Mouse (Mus musculus): ENCODE data around the gene Anapc16.

The Anapc16 gene

DNA sequence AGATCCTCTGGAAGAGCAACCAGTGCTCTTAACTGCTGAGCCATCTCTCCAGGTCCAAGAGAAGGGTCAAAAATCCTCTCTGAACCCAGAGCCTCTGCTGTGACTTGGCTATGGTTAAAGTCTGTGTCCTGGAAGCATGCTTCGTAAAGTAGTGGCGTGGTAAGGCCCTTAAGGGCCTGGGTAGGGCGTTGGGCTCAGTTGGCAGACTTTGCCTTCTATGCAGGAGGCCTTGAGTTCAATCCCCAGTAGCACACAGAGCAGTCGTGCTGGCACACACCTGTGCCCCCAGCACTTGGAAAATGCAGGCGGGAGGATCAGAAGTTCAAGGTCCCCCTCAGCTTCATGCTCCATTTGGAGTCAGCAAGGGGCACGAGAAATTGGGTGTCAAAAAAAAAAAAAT is 29.9 kb downstream of the Anapc16 start:
- CTCF ChIA-PET = interaction anchor here (0.6 to 0.7 kb wide), 3 partner anchors 31 to 249 kb away, joined by 3 to 14 read pairs (median 4); no protein-coding TSS in a partner anchor

GRCm38 (mm10) chr10:59972534-59972933 is 30.4 kb downstream of the Anapc16 start:
- CTCF ChIA-PET = interaction anchor here (0.6 to 0.7 kb wide), 3 partner anchors 32 to 250 kb away, joined by 3 to 14 read pairs (median 4); no protein-coding TSS in a partner anchor

DNA sequence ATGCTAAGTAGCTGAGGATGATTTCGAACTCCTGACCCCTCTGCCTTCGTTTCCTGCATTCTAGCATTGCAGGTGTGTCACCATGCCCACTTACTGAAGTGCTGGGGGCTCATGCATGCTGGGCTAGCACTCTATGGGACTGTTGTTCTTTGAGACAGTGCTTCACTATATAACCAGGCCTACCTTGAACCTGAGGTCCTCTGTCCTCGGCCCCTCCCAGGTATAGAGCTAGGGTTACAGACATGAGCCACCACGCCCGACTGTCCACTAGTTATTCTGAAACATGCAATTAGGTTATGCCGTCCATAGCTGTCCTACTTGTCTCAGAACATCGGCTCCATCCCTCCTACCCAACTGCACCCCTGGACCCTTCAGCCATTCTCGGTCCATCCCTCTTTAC is 31.1 kb downstream of the Anapc16 start:
- CTCF ChIA-PET = no interaction called here

- CTCF ChIA-PET = interaction anchor here (0.6 to 0.8 kb wide), 2 partner anchors 17 to 76 kb away, joined by 3 read pairs; no protein-coding TSS in a partner anchor
Measured at GRCm38 (mm10) chr10:59970450-59971062, 32.4 kb downstream of the Anapc16 start.

GRCm38 (mm10) chr10:59969821-59970449 is 33.0 kb downstream of the Anapc16 start:
- CTCF ChIA-PET = interaction anchor here (0.6 to 0.7 kb wide), 2 partner anchors 17 to 714 kb away, joined by 3 read pairs; no protein-coding TSS in a partner anchor

DNA sequence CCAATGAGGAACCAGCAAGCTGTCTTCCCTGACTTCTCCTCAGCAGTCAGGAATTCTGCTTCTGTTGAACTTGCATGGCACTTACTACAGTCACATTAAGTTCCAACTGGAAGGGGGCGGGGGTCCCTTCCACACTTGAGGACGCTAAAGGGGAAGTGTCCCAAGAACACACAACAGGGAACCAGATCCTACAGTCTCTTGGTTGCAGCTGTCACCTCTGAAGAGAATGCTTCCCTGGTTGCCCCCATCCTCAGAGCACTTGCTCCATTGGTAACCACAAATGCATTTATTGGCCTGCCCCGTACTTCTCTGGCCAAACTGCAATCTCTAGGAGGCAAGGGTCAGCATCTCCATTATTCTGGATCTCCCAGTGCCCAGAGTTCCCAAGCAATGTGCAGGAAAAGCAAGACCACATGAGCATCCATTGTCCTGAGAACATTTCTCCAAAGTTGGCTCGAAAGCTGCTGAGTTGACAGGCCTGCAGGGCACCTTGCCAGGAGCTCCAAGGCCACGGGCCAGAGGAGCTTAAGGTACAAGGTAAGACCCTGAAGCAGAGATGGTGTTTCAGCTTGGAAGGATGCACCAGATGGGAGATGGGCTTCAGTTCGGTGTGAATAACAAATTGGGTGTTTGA is 35.5 kb downstream of the Anapc16 start:
- CTCF ChIA-PET = interaction anchor here (0.6 kb wide), 1 partner anchor 14 kb away, joined by 16 read pairs; no protein-coding TSS in a partner anchor

GRCm38 (mm10) chr10:59966743-59967142 is 36.2 kb downstream of the Anapc16 start:
- CTCF ChIA-PET = no interaction called here

DNA sequence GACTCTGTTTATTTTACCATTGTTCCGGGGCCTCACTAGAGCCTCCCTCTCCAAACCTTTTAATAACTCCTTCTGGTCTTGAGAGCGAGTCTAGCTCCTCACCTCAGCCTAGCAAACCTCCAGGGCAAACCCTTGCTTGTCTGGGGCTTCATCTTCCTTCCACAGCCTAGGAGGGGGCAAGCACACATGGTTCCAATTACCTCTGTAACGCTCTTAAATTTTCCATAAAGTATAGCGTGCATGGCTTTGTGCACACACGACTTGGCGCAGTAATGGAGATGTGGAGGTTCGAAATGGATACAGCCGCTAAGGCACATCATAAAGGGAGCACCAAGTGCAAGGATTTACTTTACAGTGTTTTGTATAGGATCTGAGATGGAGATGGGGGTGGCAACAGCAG is 37.1 kb downstream of the Anapc16 start:
- CTCF ChIA-PET = interaction anchor here (0.6 kb wide), 1 partner anchor 24 kb away, joined by 3 read pairs; no protein-coding TSS in a partner anchor

DNA sequence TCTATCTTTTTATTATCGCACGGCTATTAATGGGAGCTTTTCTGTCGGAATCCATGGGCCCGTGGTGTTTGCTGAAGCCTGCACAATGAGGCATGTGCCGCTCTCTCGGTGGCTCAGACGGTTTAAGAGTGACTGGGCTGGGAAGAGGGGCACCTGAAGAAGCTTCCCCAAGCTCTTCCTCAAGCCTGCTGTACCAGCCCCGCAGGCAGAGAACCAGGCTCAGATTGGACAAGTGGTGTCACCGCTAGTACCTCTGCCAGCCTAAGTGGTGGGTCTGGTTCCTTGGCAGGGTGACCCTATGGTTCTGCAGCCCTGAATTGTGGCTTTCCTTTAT is 37.6 kb downstream of the Anapc16 start:
- CTCF ChIA-PET = interaction anchor here (0.6 kb wide), 2 partner anchors 18 to 24 kb away, joined by 3 read pairs; no protein-coding TSS in a partner anchor

- CTCF ChIA-PET = interaction anchor here (0.5 to 0.8 kb wide), 4 partner anchors 11 to 795 kb away, joined by 3 to 30 read pairs (median 4); no protein-coding TSS in a partner anchor
Measured at GRCm38 (mm10) chr10:59964504-59965361, 38.2 kb downstream of the Anapc16 start.

GRCm38 (mm10) chr10:59963609-59964008 is 39.3 kb downstream of the Anapc16 start:
- CTCF ChIA-PET = no interaction called here

GRCm38 (mm10) chr10:59959517-59959916 is 43.4 kb downstream of the Anapc16 start:
- CTCF ChIA-PET = interaction anchor here (0.7 to 2.9 kb wide), 2 partner anchors 65 to 821 kb away, joined by 4 to 12 read pairs; no protein-coding TSS in a partner anchor

DNA sequence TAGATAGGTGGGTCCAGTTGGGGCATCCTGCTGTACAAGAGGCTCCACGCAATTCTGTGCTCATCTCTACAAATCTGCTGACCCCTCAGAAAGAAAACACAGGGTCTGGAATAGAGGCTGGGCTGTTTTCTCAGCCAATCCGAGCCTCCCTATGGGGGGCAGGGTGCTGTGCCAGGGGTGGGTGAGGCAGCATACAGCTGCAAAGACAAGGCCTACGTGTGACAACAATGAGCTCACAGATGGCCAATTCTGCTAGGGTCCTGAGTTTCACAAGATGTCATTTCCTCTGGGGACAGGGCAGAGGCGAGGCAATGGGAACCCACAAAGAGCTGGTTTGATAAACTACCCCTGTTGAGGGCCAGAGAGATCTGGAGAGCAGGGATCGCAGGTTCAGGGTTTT is 44.5 kb downstream of the Anapc16 start:
- CTCF ChIA-PET = interaction anchor here (0.6 to 2.9 kb wide), 2 partner anchors 28 to 64 kb away, joined by 3 to 12 read pairs; no protein-coding TSS in a partner anchor

- CTCF ChIA-PET = interaction anchor here (2.9 kb wide), 1 partner anchor 63 kb away, joined by 12 read pairs; no protein-coding TSS in a partner anchor
Measured at GRCm38 (mm10) chr10:59957171-59958149, 45.5 kb downstream of the Anapc16 start.

DNA sequence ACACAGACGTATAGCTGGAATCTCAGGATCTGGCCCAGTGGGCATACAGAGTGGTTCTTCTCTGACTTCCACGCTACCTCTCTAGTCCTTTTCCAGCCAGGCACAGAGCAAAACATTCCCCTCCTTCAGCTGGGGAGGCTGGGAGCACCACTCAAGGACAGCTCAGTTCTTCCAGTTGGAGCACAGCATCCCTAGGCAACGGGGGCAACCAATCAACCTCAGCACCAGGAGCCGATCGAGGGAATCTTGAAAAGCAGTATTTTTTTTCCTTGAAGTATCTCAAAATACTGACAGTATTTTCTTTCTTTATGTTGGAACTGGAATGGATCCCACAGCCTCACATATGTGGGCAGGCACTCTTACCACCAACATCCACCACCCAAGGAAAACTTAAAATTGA is 46.3 kb downstream of the Anapc16 start:
- CTCF ChIA-PET = interaction anchor here (0.6 to 0.7 kb wide), 3 partner anchors 22 to 659 kb away, joined by 3 read pairs; no protein-coding TSS in a partner anchor

GRCm38 (mm10) chr10:59953564-59954039 is 49.3 kb downstream of the Anapc16 start:
- CTCF ChIA-PET = interaction anchor here (0.7 to 1.1 kb wide), 3 partner anchors 14 to 449 kb away, joined by 3 to 16 read pairs (median 10); no protein-coding TSS in a partner anchor

- CTCF ChIA-PET = interaction anchor here (0.7 to 1.1 kb wide), 3 partner anchors 15 to 449 kb away, joined by 3 to 16 read pairs (median 10); no protein-coding TSS in a partner anchor
Measured at GRCm38 (mm10) chr10:59952781-59953563, 50.0 kb downstream of the Anapc16 start.

GRCm38 (mm10) chr10:59952152-59952780 is 50.7 kb downstream of the Anapc16 start:
- CTCF ChIA-PET = no interaction called here
